Mouse (Mus musculus) cerebellum, adult 18-20 months (tissue): ENCODE results near the gene Map3k10.

ENCODE experiments used
- DNase-seq, 2 experiments: peaks; one replicate each; pipeline ENCODE4 v3.0.0; 2021

The Map3k10 gene

DNA sequence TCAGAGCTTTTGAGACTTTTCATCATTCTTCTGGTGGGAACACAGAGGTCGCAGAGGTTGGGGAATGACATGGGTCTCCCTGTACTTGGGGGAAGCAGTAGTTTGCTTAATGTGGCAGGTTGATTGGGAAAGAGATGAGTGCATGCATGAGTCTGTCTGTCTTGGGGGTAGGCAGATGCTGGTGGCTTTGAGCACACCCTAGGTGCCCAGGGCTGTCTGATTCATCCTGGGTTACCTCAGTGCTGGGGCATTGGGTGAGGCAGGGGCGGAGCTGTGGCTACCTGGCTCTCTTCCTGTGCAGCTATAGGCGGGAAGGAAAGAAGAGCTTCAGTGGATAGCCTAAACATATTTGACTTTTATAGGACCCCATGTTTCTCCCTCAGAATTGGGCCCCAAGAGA lies 66.3 kb downstream of the Map3k10 start:
- DNase-seq: no peak

DNA sequence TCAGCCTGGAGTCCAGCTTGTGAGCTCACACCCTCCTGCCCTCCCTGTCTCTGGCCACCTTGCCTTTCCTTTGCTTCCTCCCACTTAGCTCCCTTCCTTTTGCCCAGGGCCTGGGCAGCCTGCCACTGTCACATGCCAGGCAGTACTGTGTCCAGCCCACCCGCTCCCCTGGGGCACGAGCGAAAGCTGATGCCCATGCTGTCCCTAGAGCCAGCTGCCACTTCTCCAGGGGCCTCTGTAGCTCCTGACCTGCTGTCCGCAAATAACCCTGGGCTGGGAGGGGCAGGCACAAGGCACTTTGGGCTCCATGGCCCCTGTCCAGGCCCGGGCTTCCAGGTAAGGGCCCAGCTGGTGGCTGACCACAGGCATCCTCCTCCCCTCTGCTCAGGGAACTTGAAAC lies 66.8 kb downstream of the Map3k10 start:
- peak; percentile 91 to 92 for DNase-seq

DNA sequence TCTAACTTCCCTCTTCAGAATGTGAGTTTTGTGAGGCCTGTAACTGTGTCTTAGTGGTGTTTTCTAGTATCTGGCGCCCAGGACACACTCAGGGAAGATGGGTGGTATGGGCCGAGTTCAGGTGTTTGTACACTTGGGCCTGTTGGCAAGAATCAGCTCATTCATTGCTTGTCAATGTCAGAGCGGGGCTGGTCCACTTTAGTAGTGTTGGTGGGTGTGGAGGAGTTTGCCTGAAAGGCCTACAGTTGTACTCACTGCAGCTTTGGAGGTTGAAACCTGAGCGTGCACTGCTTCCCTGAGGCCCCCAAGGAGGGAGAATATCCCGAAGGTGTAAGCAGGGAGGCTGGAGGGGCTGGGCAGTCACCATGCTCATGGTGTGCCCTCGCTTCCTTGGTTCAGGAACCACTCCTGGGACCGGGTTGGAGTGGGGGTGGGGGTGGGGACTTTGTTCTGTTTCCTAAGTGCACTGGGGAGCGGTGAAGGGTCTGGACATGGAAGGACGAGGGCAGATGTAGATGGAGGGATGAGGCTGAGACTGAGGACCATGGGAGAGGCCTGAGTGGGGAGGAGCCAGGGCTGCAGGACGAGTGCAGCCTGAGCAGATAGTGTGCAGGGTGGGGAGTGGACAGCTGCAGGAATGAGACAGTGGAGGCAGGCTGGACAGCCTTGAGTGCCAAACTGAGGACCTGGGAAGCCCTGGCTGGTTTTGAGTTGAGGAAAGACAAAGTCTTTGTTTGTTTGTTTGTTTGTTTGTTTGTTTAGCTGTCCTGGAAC lies 67.7 kb downstream of the Map3k10 start:
- DNase-seq: no peak
